Mouse (Mus musculus): ENCODE results near the gene Hnrnpul1. TPM values are rescaled to one million over a fixed set of nuclear protein-coding genes. Genes with fewer than 3 reads are reported as not detected.
"Not testable (repeated sequence)": the region's sequence is repeated elsewhere in the genome, so short reads cannot be mapped to it uniquely, and the experiment has no call there.

The Hnrnpul1 gene
- polyA plus RNA-seq, 1 experiment from 2014 or later: 52.9 TPM

DNA sequence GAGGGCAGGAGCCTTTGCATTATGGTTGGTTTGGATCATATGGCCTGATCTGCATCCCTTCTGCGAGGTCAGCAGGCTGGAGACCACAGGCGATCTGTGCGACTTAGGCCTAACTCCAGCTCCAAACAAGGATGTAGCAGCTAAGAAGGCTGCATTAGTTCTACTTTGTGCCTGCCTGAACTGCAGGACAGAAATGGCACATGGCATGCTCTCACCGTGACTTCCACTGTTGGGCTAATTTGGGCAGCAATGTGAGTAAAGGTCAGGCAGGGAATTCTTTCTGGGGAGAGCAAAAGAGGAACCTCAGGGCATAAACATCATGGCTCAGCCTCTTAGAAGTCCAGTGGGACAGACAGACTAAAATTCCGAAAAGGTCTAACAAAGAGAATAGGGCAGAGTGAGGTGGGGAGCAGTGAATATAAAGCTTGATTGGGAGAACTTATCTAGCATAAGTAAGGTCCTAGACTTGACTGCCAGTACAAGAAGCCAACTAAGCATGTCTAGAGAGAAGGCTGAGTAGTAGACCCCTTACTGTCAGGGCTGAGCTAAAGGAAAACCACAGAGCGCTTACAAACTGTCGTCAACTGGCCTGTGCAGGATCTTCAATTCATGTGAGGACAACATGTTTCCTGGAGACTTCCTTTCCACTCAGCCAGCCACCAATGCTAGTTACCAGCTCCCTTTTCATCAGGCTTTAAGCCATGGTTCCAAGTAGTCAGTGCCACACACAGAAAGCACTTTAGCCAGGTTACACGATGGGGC is 23.1 kb downstream of the Hnrnpul1 start:
- no peak for ATAC-seq (ENCODE audit: low read depth)
- H3K9ac ChIP-seq (replicated peaks; ENCODE audit: low read depth, low read length): no peak overlapping the region
- peaks cover 82% of the 10 kb centered on the region for H3K36me3 ChIP-seq (ENCODE audit: control insufficient read depth, insufficient read depth, low read length)
- H3K27ac ChIP-seq (ENCODE audit: low read depth, low read length): no peak overlapping the region
- WGBS: 96% methylated on average over 8 of the region's 8 CpGs
- H3K27me3 ChIP-seq (ENCODE audit: control insufficient read depth, insufficient read depth, low read length): no peaks in the 10 kb centered on the region
- H3K9me3 ChIP-seq (ENCODE audit: control insufficient read depth, low read length): no peaks in the 10 kb centered on the region
- H3K4me1 ChIP-seq (ENCODE audit: control insufficient read depth, insufficient read depth, low read length): no peaks in the 10 kb centered on the region
- H3K4me3 ChIP-seq (ENCODE audit: low read depth, low read length): no peak overlapping the region
- no peak overlapping the region for H3K4me2 ChIP-seq (ENCODE audit: low read depth, low read length)

DNA sequence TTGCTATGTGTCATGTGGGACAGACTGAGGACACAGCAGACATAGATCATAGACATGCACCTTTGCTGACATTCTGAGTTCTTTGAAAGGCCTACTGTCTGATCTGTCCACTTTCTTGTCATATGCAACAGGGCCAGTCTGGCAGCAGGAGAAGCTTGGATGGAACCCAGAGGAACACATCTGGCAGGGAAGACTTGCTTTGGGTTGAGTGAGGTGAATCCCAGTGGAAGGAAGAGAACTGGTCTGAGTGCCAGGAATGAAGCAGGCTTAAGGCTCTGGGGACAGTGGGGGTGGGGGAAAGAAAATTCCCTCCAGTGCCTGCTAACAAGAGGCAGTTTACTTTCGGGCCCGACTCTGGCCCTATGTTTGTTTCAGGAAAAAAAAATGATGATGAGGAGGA is 24.7 kb downstream of the Hnrnpul1 start:
- H3K9ac ChIP-seq (replicated peaks; ENCODE audit: low read depth, low read length): no peak overlapping the region
- no peaks in the 10 kb centered on the region for H3K9me3 ChIP-seq (ENCODE audit: control insufficient read depth, low read length)
- ATAC-seq (ENCODE audit: low read depth): no peak
- H3K27ac ChIP-seq (ENCODE audit: low read depth, low read length): no peak overlapping the region
- H3K36me3 ChIP-seq (ENCODE audit: control insufficient read depth, insufficient read depth, low read length): peaks cover 83% of the 10 kb centered on the region
- H3K4me2 ChIP-seq (ENCODE audit: low read depth, low read length): no peak overlapping the region
- H3K4me3 ChIP-seq (ENCODE audit: low read depth, low read length): no peak overlapping the region
- no peaks in the 10 kb centered on the region for H3K4me1 ChIP-seq (ENCODE audit: control insufficient read depth, insufficient read depth, low read length)
- WGBS: 79% methylated on average over 2 of the region's 2 CpGs
- H3K27me3 ChIP-seq (ENCODE audit: control insufficient read depth, insufficient read depth, low read length): no peaks in the 10 kb centered on the region

DNA sequence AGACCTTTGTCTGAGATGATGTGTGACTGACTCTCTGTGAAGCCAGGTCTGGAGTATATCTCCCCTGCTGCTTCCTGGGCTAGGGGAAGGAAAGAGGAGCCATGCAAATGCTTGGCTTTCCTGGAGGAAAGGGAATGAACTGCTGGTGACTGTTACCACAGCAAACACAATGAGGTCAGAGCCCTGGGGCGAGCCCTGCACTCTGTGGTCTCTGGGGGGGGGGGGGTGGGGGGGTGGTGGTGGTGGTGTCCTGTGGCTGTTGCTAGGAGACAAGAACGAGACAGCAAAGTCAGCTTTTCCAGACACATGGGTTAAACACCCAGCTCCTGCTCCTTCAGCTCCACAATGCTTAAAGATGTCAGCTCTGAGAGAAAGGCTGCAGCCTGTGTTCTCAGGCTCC is 25.2 kb downstream of the Hnrnpul1 start:
- ATAC-seq (ENCODE audit: low read depth): no peak
- no peaks in the 10 kb centered on the region for H3K9me3 ChIP-seq (ENCODE audit: control insufficient read depth, low read length)
- no peak overlapping the region for H3K27ac ChIP-seq (ENCODE audit: low read depth, low read length)

DNA sequence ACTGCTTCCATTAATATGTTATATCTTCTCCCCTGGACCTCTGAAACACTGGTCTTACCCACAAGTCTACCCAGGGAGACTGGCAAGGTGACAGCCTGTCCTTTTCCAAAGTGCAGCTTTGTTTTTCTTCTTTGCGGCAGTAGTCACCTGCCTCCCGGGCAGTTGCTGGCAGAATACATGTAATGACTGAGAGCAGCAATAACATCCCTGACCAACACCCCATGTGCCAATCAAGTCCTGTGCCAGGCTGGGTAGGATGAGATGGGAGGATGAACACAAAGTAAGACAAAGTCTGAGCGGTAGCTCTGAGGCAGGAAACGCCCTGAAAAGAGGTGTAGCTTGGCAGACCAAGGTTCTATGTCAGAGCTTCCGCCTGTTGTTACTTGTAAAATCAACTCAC is 26.8 kb downstream of the Hnrnpul1 start:
- Histone ChIP-seq H3K36me3 (ENCODE audit: control insufficient read depth, insufficient read depth, low read length) (peaks cover 85% of the 10 kb centered on the region), H3K4me3 (ENCODE audit: low read depth, low read length) (no peak overlapping the region), H3K27me3 (ENCODE audit: control insufficient read depth, insufficient read depth, low read length) (no peaks in the 10 kb centered on the region), H3K27ac (ENCODE audit: low read depth, low read length) (no peak overlapping the region), H3K4me1 (ENCODE audit: control insufficient read depth, insufficient read depth, low read length) (no peaks in the 10 kb centered on the region), H3K9ac (replicated peaks; ENCODE audit: low read depth, low read length) (no peak overlapping the region), H3K4me2 (ENCODE audit: low read depth, low read length) (no peak overlapping the region), H3K9me3 (ENCODE audit: control insufficient read depth, low read length) (no peaks in the 10 kb centered on the region)
- ATAC-seq (ENCODE audit: low read depth): no peak
- WGBS: 92% methylated on average over 5 of the region's 5 CpGs

More for the DNA sequence above, 25.2 kb downstream of the Hnrnpul1 start:
- H3K36me3 ChIP-seq (ENCODE audit: control insufficient read depth, insufficient read depth, low read length): peaks cover 83% of the 10 kb centered on the region
- H3K27me3 ChIP-seq (ENCODE audit: control insufficient read depth, insufficient read depth, low read length): no peaks in the 10 kb centered on the region
- H3K4me3 ChIP-seq (ENCODE audit: low read depth, low read length): no peak overlapping the region
- no peaks in the 10 kb centered on the region for H3K4me1 ChIP-seq (ENCODE audit: control insufficient read depth, insufficient read depth, low read length)
- no peak overlapping the region for H3K9ac ChIP-seq (replicated peaks; ENCODE audit: low read depth, low read length)
- no peak overlapping the region for H3K4me2 ChIP-seq (ENCODE audit: low read depth, low read length)
- WGBS: 47% methylated on average over 2 of the region's 2 CpGs

DNA sequence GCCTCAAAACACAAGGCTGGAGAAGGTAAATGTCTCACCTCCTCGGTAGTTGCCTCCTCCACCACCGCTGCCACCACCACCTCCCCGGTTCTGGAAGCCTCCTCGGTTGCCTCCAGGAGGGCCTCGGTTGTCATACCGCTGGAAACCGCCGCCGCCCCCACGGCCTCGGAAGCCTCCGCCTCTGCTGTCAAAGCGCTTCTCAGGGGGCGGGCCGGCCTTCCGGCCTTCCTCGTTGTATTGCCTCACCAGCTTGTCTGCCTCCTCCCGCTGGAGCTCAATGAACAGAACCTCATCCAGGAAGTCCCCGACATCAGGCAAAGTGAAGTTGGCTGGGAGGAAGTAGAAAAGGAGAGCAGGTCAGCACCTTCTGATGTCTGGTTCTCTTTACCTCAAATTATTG is 28.7 kb downstream of the Hnrnpul1 start:
- Histone ChIP-seq H3K4me2 (ENCODE audit: low read depth, low read length) (no peak overlapping the region), H3K9ac (replicated peaks; ENCODE audit: low read depth, low read length) (no peak overlapping the region), H3K27me3 (ENCODE audit: control insufficient read depth, insufficient read depth, low read length) (no peaks in the 10 kb centered on the region), H3K4me3 (ENCODE audit: low read depth, low read length) (no peak overlapping the region), H3K36me3 (ENCODE audit: control insufficient read depth, insufficient read depth, low read length) (peaks cover 77% of the 10 kb centered on the region), H3K9me3 (ENCODE audit: control insufficient read depth, low read length) (no peaks in the 10 kb centered on the region), H3K27ac (ENCODE audit: low read depth, low read length) (no peak overlapping the region), H3K4me1 (ENCODE audit: control insufficient read depth, insufficient read depth, low read length) (no peaks in the 10 kb centered on the region)
- ATAC-seq (ENCODE audit: low read depth): no peak
- 85% methylated on average over 18 of the region's 19 CpGs for WGBS

DNA sequence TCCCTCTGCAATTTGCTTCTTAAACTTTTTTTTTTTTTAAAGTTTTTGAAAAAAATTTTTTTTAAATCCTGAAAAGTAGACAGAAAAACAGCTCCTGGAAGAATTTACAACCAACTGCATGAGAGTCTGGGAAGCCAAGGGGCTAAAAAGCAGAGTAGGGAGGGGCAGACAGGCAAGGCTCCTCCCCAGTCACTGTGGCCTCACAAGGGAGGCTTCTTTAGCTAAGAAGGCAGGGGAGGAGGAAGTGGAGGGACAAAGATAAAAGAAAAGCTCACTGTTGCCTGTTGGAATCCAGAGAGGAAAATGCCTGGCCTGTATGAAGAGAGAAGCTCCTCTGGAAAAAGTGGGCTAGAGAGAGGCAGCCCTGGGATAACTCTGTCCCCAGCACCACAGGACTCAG is 32.8 kb downstream of the Hnrnpul1 start:
- H3K27ac ChIP-seq (ENCODE audit: low read depth, low read length); ATAC-seq (ENCODE audit: low read depth); H3K4me2 ChIP-seq (ENCODE audit: low read depth, low read length); H3K9ac ChIP-seq (replicated peaks; ENCODE audit: low read depth, low read length); H3K9me3 ChIP-seq (ENCODE audit: control insufficient read depth, low read length); H3K4me1 ChIP-seq (ENCODE audit: control insufficient read depth, insufficient read depth, low read length); H3K27me3 ChIP-seq (ENCODE audit: control insufficient read depth, insufficient read depth, low read length); H3K4me3 ChIP-seq (ENCODE audit: low read depth, low read length): not testable (repeated sequence)
- H3K36me3 ChIP-seq (ENCODE audit: control insufficient read depth, insufficient read depth, low read length): peaks cover 51% of the 10 kb centered on the region

DNA sequence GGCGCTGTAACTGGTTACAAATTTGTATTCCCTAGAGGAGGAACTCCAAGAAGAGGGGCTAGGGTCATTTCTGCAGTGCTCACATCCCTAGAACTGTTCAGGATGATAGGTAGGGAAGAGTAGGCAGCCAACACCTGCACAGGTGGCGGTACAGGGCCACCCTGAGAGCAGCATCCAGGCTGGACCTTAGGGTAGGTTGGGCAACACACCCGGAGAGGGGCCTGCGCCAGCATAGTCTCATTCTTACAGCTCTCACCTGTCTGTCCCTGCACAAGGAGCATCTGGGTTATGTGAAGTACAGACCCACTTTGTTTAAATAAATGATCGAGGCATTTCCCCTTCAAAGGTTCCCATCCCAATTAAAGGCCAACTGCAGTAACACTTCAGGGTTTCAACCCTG is 33.8 kb downstream of the Hnrnpul1 start:
- Histone ChIP-seq H3K4me1 (ENCODE audit: control insufficient read depth, insufficient read depth, low read length) (peaks cover 10% of the 10 kb centered on the region), H3K27ac (ENCODE audit: low read depth, low read length) (no peak overlapping the region), H3K4me3 (ENCODE audit: low read depth, low read length) (no peak overlapping the region), H3K36me3 (ENCODE audit: control insufficient read depth, insufficient read depth, low read length) (peaks cover 43% of the 10 kb centered on the region), H3K4me2 (ENCODE audit: low read depth, low read length) (no peak overlapping the region), H3K9me3 (ENCODE audit: control insufficient read depth, low read length) (no peaks in the 10 kb centered on the region), H3K27me3 (ENCODE audit: control insufficient read depth, insufficient read depth, low read length) (no peaks in the 10 kb centered on the region), H3K9ac (replicated peaks; ENCODE audit: low read depth, low read length) (no peak overlapping the region)
- ATAC-seq (ENCODE audit: low read depth): no peak
- 93% methylated on average over 5 of the region's 5 CpGs for WGBS

DNA sequence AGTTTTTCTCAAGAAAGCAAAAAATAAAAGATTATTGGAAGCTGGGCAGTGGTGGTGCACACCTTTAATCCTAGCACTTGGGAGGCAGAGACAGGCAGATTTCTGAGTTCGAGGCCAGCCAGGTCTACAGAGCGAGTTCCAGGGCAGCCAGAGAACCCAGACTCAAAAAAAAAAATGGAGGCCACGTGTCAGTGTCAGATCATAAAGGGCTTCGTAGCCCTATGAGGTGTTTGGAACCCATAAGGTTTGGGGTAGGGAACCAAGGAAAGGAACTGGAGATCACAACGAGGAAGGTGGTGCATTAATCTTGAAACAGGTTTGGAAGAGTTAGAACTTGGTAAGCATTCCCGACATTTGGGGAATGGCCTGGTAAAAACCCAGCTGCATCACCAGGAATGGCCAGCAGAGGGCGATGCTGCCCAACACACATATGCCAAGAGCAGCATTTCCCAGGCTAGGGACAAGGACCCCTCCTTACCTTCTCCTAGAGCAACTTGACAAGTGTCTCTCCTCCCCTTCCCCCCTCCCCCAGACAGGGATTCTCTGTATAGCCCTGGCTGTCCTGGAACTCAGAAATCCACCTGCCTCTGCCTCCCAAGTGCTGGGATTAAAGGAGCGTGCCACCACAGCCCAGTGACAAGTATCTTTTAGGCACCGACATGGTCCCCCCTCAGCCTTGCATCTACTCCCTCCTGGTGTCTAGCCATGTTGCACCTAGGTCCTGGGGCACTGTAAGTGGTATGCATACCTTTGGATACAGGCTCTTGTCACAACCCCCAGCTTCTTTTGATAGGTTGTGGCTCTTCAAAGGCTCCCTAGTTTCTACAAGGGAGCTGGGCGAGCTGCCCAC is 34.6 kb downstream of the Hnrnpul1 start:
- no peaks in the 10 kb centered on the region for H3K27me3 ChIP-seq (ENCODE audit: control insufficient read depth, insufficient read depth, low read length)
- no peak overlapping the region; the same call in 1 of the 2 replicates for H3K4me3 ChIP-seq (ENCODE audit: low read depth, low read length)
- H3K36me3 ChIP-seq (ENCODE audit: control insufficient read depth, insufficient read depth, low read length): peaks cover 42% of the 10 kb centered on the region
- H3K9me3 ChIP-seq (ENCODE audit: control insufficient read depth, low read length): no peaks in the 10 kb centered on the region
- ATAC-seq (ENCODE audit: low read depth): peak; percentile 53
- no peak overlapping the region for H3K9ac ChIP-seq (replicated peaks; ENCODE audit: low read depth, low read length)
- 63% methylated on average over 10 of the region's 10 CpGs for WGBS
- H3K4me2 ChIP-seq (ENCODE audit: low read depth, low read length): no peak overlapping the region
- H3K27ac ChIP-seq (ENCODE audit: low read depth, low read length): no peak overlapping the region
- H3K4me1 ChIP-seq (ENCODE audit: control insufficient read depth, insufficient read depth, low read length): peaks cover 10% of the 10 kb centered on the region

DNA sequence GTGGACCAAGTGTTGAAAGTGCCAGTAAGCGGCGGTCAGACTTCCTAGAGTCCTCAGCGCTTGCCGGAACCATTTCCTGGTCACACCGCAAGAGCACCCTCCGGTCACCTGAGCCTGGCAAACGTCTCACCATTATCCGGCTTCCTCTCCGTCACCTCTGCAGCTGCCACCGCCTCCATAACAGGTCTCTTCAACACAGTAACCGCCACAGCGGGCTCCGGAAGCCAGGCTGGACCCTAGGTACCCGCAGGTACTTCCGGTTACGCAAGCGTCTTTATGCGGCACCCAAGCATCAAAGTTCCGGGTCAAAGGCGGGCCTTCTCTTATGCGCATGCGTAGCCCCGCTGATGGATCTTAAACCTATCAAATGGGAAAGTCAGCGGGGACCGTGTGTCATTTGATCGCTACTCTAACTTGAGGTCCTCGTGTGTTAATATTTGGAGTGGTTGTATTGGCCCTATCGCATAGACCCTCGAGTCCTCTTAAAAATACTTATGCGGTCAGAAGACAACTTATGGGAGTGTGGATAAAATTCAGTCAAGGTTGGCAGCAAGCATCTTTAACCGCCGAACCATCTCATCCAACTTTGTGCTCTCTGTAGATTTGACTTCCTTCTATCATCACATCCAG is 35.7 kb downstream of the Hnrnpul1 start, which contains the start of gene Ccdc97:
Gene Ccdc97, minus strand, starts transcription at position 301 of the 630 bp plus-strand sequence.
- Histone ChIP-seq H3K27me3 (ENCODE audit: control insufficient read depth, insufficient read depth, low read length) (no peaks in the 10 kb centered on the region), H3K4me1 (ENCODE audit: control insufficient read depth, insufficient read depth, low read length) (peaks cover 10% of the 10 kb centered on the region), H3K36me3 (ENCODE audit: control insufficient read depth, insufficient read depth, low read length) (peaks cover 41% of the 10 kb centered on the region), H3K4me2 (ENCODE audit: low read depth, low read length) (peak within 1 kb of the TSS; percentile 94), H3K4me3 (ENCODE audit: low read depth, low read length) (peak within 1 kb of the TSS; percentile 65), H3K9ac (replicated peaks; ENCODE audit: low read depth, low read length) (peak within 1 kb of the TSS; percentile 70), H3K9me3 (ENCODE audit: control insufficient read depth, low read length) (no peaks in the 10 kb centered on the region), H3K27ac (ENCODE audit: low read depth, low read length) (peak within 1 kb of the TSS; percentile 70; the same call in 1 of the 2 replicates)
- WGBS: 5% methylated on average over 32 of the region's 32 CpGs
- ATAC-seq (ENCODE audit: low read depth): peak; percentile 90
